Comparison of ENCODE assay signal across 24 mouse cellular contexts in genomic region chr8:126922981-126923380, GRCm38 (mm10). TPM values are rescaled to one million over a fixed set of nuclear protein-coding genes. Genes with fewer than 3 reads are reported as not detected.
A peak's percentile ranks its signal among the peaks of the same experiment; 100 is the strongest.
DNase-seq lines count a peak whose midpoint lies in the region; ATAC-seq and TF ChIP-seq lines count a peak whose summit lies in the region.
"Had no signal": no experiment of that assay in that cellular context is flagged by ENCODE, and none has a peak within 500 bp of the region (broad histone marks: within the 10 kb centered on the region; RNA-seq: fewer than 3 reads in every experiment).

No protein-coding gene starts in this region.

- WGBS in lung, adult 2 months, result 90% methylated on average over 7 of the region's 7 CpGs
- WGBS in midbrain, embryonic 11.5 days, result 92% methylated on average over 7 of the region's 7 CpGs
- 95% methylated on average over 7 of the region's 7 CpGs for WGBS in midbrain, postnatal 0 days
- 91% methylated on average over 7 of the region's 7 CpGs for WGBS in stomach, embryonic 15.5 days

- no peak for ATAC-seq in midbrain, embryonic 11.5 days (ENCODE audit: low FRiP score)
- ATAC-seq in midbrain, postnatal 0 days (ENCODE audit: low FRiP score), result no peak
- no peak for ATAC-seq in stomach, embryonic 15.5 days (ENCODE audit: insufficient read depth, low FRiP score, low read depth)
- ATAC-seq: activated CD4-positive, CD25-positive, alpha-beta regulatory T cell, adult 4 months; forebrain, embryonic 16.5 days; Patski had no signal

- H3K27ac ChIP-seq in midbrain, embryonic 11.5 days (ENCODE audit: low read depth, low read length), result no peak overlapping the region
- no peak overlapping the region for H3K27ac ChIP-seq in midbrain, postnatal 0 days (ENCODE audit: low read depth, low read length)
- peak overlapping the region; percentile 71 for H3K27ac ChIP-seq in stomach, embryonic 15.5 days
- no peak overlapping the region for H3K27ac ChIP-seq in left cerebral cortex, adult 2 months
- H3K27ac ChIP-seq: embryonic facial prominence, embryonic 13.5 days; forebrain, embryonic 12.5 days; gastrocnemius, adult 2 months; heart, embryonic 10.5 days; heart, embryonic 15.5 days; hindbrain, embryonic 14.5 days had no signal

- no peak overlapping the region for H3K9ac ChIP-seq in midbrain, embryonic 11.5 days (ENCODE audit: low read length)
- no peak overlapping the region for H3K9ac ChIP-seq in midbrain, postnatal 0 days (replicated peaks; ENCODE audit: low read length, poor library complexity, severe bottlenecking)
- H3K9ac ChIP-seq in stomach, embryonic 15.5 days, result no peak overlapping the region
- H3K9ac ChIP-seq: embryonic facial prominence, embryonic 13.5 days; forebrain, embryonic 12.5 days; heart, embryonic 15.5 days; hindbrain, embryonic 14.5 days had no signal

- peaks cover 2% of the 10 kb centered on the region; the same call in 1 of the 2 replicates for H3K4me1 ChIP-seq in lung, adult 2 months (ENCODE audit: control insufficient read depth, insufficient read depth, low read length)
- H3K4me1 ChIP-seq in midbrain, embryonic 11.5 days (ENCODE audit: control insufficient read depth, insufficient read depth, low read length), result no peaks in the 10 kb centered on the region
- H3K4me1 ChIP-seq in midbrain, postnatal 0 days (ENCODE audit: insufficient read depth, low read length), result no peaks in the 10 kb centered on the region
- H3K4me1 ChIP-seq in stomach, embryonic 15.5 days, result 0 out of 2 replicates have a peak, but pooled peaks cover 9% of the 10 kb centered on the region

- 0 out of 2 replicates have a peak, but pooled peaks cover 3% of the 10 kb centered on the region for H3K36me3 ChIP-seq in midbrain, embryonic 11.5 days (ENCODE audit: control insufficient read depth, insufficient read depth, low read length)
- no peaks in the 10 kb centered on the region for H3K36me3 ChIP-seq in midbrain, postnatal 0 days (ENCODE audit: insufficient read depth, low read length)
- H3K36me3 ChIP-seq in stomach, embryonic 15.5 days, result 0 out of 2 replicates have a peak, but pooled peaks cover 3% of the 10 kb centered on the region
- H3K36me3 ChIP-seq: heart, embryonic 15.5 days had no signal

- no peaks in the 10 kb centered on the region for H3K9me3 ChIP-seq in midbrain, embryonic 11.5 days (ENCODE audit: control insufficient read depth, low read length)
- H3K9me3 ChIP-seq in midbrain, postnatal 0 days (ENCODE audit: low read length), result no peaks in the 10 kb centered on the region
- H3K9me3 ChIP-seq in stomach, embryonic 15.5 days, result no peaks in the 10 kb centered on the region
- H3K9me3 ChIP-seq: embryonic facial prominence, embryonic 13.5 days; forebrain, embryonic 12.5 days; heart, embryonic 10.5 days had no signal

- TF ChIP-seq POLR2A in lung, adult 2 months (IDR thresholded peaks at IDR 0.05; ENCODE audit: borderline replicate concordance, extremely low read depth, low read depth, low read length), result no peak

- DNase-seq in lung, adult 2 months, result peak; percentile 2
- no peak for DNase-seq in lung, postnatal 25 days (ENCODE audit: low spot score)
- peak; percentile 60 for DNase-seq in midbrain, embryonic 11.5 days (ENCODE audit: low spot score, missing footprints)
- DNase-seq in midbrain, postnatal 0 days (ENCODE audit: low spot score), result no peak
- DNase-seq in frontal cortex, postnatal 36 days (ENCODE audit: low spot score in 2 of 2), result no peak
- DNase-seq in left cerebral cortex, adult 2 months (ENCODE audit: extremely low spot score in 1 of 2, low spot score in 2 of 2), result no peak
- DNase-seq: adrenal gland, postnatal 14 days; cerebellum, adult 18-20 months; cerebellum, adult 9-11 months; cerebellum, postnatal 36 days; gastrocnemius, adult 2 months; gastrocnemius, postnatal 36 days; heart, adult 18-20 months; heart, postnatal 14 days had no signal

- no peak overlapping the region for H3K4me2 ChIP-seq in midbrain, embryonic 11.5 days
- H3K4me2 ChIP-seq in midbrain, postnatal 0 days (ENCODE audit: low read depth, low read length, poor library complexity, severe bottlenecking), result no peak overlapping the region
- H3K4me2 ChIP-seq in stomach, embryonic 15.5 days, result no peak overlapping the region
- H3K4me2 ChIP-seq: embryonic facial prominence, embryonic 13.5 days; forebrain, embryonic 12.5 days; heart, embryonic 15.5 days; hindbrain, embryonic 14.5 days had no signal

- intact Hi-C loops in left cerebral cortex, adult 2 months (cut with DNase I), result loop anchor here (5.0 kb wide), 1 partner anchor 441 kb away; no protein-coding TSS in a partner anchor

- TF ChIP-seq CTCF in lung, adult 2 months (IDR thresholded peaks at IDR 0.05; ENCODE audit: insufficient read depth, low read length), result no peak
- TF ChIP-seq CTCF in midbrain, postnatal 0 days (IDR thresholded peaks at IDR 0.05), result no peak
- no peak for TF ChIP-seq CTCF in left cerebral cortex, adult 2 months (IDR thresholded peaks at IDR 0.05)

- no peak overlapping the region for H3K4me3 ChIP-seq in lung, adult 2 months (replicated peaks; ENCODE audit: extremely low read depth, low read depth, low read length)
- H3K4me3 ChIP-seq in midbrain, embryonic 11.5 days (ENCODE audit: low read depth, low read length), result no peak overlapping the region
- H3K4me3 ChIP-seq in midbrain, postnatal 0 days (ENCODE audit: low read depth, low read length), result no peak overlapping the region
- H3K4me3 ChIP-seq in stomach, embryonic 15.5 days (replicated peaks), result no peak overlapping the region
- H3K4me3 ChIP-seq in left cerebral cortex, adult 2 months, result no peak overlapping the region
- H3K4me3 ChIP-seq: embryonic facial prominence, embryonic 13.5 days; forebrain, embryonic 12.5 days; gastrocnemius, adult 2 months; heart, embryonic 10.5 days; heart, embryonic 15.5 days had no signal

- no peaks in the 10 kb centered on the region for H3K27me3 ChIP-seq in midbrain, embryonic 11.5 days (ENCODE audit: control insufficient read depth, insufficient read depth, low read length)
- no peaks in the 10 kb centered on the region for H3K27me3 ChIP-seq in midbrain, postnatal 0 days (ENCODE audit: insufficient read depth, low read length)
- H3K27me3 ChIP-seq in stomach, embryonic 15.5 days (replicated peaks), result no peaks in the 10 kb centered on the region
- H3K27me3 ChIP-seq: CH12.LX; embryonic facial prominence, embryonic 13.5 days; forebrain, embryonic 12.5 days; heart, embryonic 15.5 days; Patski had no signal

RNA-seq across cellular contexts. Expression of gene Tomm20, which starts 22.7 kb away (rescaled TPM):
- 184 and 369 TPM in 2 replicates for polyA plus RNA-seq in lung, adult 2 months (2012; rRNA removed)
- polyA plus RNA-seq in midbrain, embryonic 11.5 days (2014; fragmentation: Nextera tagmentation; extraction: Ambion mirVana), result 239 and 240 TPM in 2 replicates
- total RNA-seq in midbrain, postnatal 0 days (2014; rRNA removed), result 149 and 190 TPM in 2 replicates
- 236 TPM in 2 replicates for polyA plus RNA-seq in midbrain, postnatal 0 days (2015; fragmentation: Nextera tagmentation; extraction: Ambion mirVana)
- 226 and 231 TPM in 2 replicates for polyA plus RNA-seq in stomach, embryonic 15.5 days (2015; fragmentation: Nextera tagmentation; extraction: Ambion mirVana)
- 100 to 1,000 TPM; 181 to 182 TPM for total RNA-seq in left cerebral cortex, adult 2 months (2021)

RNA-seq across cellular contexts. Expression of gene Rbm34, which starts 47.9 kb away (rescaled TPM):
- 2.1 and 2.4 TPM in 2 replicates for polyA plus RNA-seq in lung, adult 2 months (2012; rRNA removed)
- polyA plus RNA-seq in midbrain, embryonic 11.5 days (2014; fragmentation: Nextera tagmentation; extraction: Ambion mirVana), result 32.0 and 38.4 TPM in 2 replicates
- total RNA-seq in midbrain, postnatal 0 days (2014; rRNA removed), result 16.2 and 22.1 TPM in 2 replicates
- polyA plus RNA-seq in midbrain, postnatal 0 days (2015; fragmentation: Nextera tagmentation; extraction: Ambion mirVana), result 26.7 and 32.7 TPM in 2 replicates
- polyA plus RNA-seq in stomach, embryonic 15.5 days (2015; fragmentation: Nextera tagmentation; extraction: Ambion mirVana), result 24.3 and 26.5 TPM in 2 replicates
- total RNA-seq in left cerebral cortex, adult 2 months (2021), result 10 to 100 TPM; 13.9 to 14.8 TPM

Comparison
In these comparisons a context has a peak if more than half of its experiments do, and no peak if none do; other contexts are left out.
1. DNase-seq: peak in lung, adult 2 months (single experiment) and midbrain, embryonic 11.5 days (single experiment); none in lung, postnatal 25 days (single experiment), midbrain, postnatal 0 days (single experiment), frontal cortex, postnatal 36 days (0 of 2) and left cerebral cortex, adult 2 months (0 of 2).